Mouse (Mus musculus): ENCODE measurements around the gene Tmem203. TPM values are rescaled to one million over a fixed set of nuclear protein-coding genes. Genes with fewer than 3 reads are reported as not detected.

Tmem203 gene
- polyA plus RNA-seq, 1 experiment: 16.5 TPM

DNA sequence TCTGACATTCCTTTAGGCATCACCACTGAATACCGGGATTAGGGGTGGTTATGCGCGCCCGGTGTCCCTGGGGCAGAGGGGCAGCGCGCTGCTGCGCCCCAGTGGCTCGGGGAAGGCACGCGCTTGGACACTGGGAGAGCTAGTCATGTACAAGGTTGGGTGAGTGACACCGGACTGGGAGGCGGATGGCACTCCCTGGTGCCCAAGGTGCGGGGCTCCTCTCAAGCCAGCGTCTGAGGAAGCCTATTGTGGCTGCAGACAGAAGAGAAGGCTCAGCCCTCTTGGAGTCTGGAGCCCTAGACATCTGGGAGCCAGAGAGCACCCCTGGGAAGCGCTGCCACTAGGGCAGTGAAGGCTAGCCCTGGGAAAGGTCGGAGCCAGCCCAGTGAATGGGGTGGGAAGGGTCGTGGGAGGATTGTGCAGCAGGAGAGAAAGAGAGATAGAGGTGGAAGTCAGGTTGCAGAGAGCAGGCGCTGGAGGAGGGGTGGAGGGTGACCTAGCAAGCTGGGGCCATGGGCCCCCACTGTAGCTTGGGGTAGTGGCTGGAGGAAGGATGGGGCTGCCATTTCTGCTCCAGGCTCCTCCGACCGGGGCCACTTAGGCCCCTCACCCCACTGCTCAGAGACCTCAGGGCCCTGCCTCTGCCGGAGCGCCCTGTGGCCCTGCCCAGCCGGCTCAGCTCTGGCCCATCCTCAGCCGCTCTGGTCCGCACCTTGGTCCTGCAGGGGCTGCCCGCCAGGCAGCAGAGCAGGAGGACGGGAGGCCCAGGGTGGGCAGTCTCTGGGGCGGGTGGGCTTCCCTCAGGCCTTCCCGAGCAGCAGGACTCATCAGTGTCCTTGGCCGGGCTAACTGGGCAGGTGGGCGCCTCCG, 36.2 kb downstream of the Tmem203 start:
- TF ChIP-seq GATA1 (IDR thresholded peaks at IDR 0.05; ENCODE audit: low read length): no peak

GRCm38 (mm10) chr2:25292054-25292544, 36.9 kb downstream of the Tmem203 start:
- TF ChIP-seq GATA1 (IDR thresholded peaks at IDR 0.05; ENCODE audit: low read length): no peak

DNA sequence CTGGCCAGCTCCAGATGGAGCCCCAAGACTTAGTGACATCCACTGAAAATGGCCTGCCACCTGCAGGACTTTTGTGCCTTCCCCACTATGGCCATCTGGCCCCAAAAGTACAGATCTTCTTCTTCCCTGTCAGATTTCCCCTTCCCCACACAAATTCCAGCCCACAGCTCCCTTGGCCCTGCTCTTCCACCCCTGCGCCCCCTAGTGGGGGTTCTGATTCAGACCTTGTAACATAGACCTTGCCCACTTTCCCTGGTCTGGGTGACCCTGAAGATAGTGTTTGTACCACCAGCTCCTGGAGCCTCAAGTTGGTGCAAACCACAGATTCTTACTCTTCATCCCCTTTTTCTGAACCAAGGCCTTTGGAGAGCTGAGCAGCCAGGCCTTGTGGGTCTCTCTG, 37.6 kb downstream of the Tmem203 start:
- no peak for TF ChIP-seq GATA1 (IDR thresholded peaks at IDR 0.05; ENCODE audit: low read length)

DNA sequence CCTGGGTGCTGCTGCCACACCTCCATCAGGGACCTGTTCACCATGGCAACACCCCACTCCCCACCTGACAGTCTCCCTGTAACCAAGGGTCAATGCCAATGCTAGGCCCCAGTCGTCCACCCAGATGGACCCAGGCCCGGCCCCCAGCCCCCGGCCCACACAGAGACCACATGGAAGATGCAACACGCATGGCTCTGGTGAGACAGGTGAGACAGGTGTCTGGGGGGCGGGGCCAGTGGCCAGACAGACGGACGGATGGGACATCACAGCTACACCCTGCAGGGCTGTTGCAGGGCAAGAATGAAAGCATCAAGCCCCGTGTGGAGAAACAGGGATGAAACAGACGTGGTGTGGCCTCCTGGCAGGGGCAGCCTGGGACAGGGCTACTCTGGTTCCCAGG, 38.5 kb downstream of the Tmem203 start:
- no peak for TF ChIP-seq GATA1 (IDR thresholded peaks at IDR 0.05; ENCODE audit: low read length)

DNA sequence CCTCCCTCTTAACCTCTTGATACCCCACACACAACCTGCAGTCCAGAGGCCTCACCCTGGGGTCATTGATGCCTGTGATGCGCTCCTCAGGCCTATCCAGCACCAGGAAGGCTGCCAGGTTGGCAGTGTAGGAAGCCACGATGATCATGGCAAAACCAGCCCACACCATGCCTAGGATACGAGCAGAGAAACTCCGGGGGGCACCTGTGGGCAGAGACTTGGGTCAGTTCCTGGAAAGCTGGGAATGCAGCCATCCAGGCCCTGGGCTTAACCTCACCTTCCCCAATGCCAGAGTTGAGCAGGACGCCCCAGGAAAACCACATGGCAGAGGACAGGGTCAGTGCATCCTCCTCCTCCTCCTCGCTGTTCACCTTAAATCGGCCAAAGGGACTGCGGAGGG, 41.9 kb downstream of the Tmem203 start:
- no peak for TF ChIP-seq GATA1 (IDR thresholded peaks at IDR 0.05; ENCODE audit: low read length)

GRCm38 (mm10) chr2:25298046-25298445, 42.8 kb downstream of the Tmem203 start:
- TF ChIP-seq GATA1 (IDR thresholded peaks at IDR 0.05; ENCODE audit: low read length): no peak

DNA sequence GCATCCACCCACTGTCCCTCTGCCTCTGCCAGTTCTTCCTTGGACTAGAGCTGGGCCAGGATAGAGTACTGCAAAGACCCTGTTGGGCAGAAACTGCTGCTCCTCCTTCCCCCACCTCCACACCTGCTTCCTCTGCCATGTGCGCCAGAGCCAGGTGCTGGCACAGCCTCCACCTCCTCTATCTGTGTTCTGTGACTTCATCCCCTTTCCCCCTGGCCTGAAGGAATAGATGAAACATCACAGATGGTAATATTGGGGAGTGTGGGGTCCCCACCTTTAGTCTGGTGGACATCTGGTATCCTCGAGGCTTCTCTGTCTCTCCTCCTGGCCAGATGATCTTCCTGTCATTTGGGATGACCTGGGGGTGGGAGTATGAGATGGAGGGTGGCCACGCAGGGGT, 48.2 kb downstream of the Tmem203 start:
- no peak for TF ChIP-seq GATA1 (IDR thresholded peaks at IDR 0.05; ENCODE audit: low read length)

- TF ChIP-seq GATA1 (IDR thresholded peaks at IDR 0.05; ENCODE audit: low read length): no peak
Observed at GRCm38 (mm10) chr2:25303931-25304656, 48.9 kb downstream of the Tmem203 start.

- no peak for TF ChIP-seq GATA1 (IDR thresholded peaks at IDR 0.05; ENCODE audit: low read length)
Observed at GRCm38 (mm10) chr2:25304657-25305541, 49.7 kb downstream of the Tmem203 start.

Other genes starting within 250 kb of the Tmem203 start
- gene Nsmf, start 201.1 kb upstream of the Tmem203 start, polyA plus RNA-seq (2012): 51.6 and 56.3 TPM in 2 replicates
- not detected in 2 replicates for gene Entpd8, start 175.1 kb upstream of the Tmem203 start, polyA plus RNA-seq (2012)
- 0.06 and 0.18 TPM in 2 replicates for gene Noxa1, start 160.3 kb upstream of the Tmem203 start, polyA plus RNA-seq (2012)
- gene Nrarp, start 74.7 kb upstream of the Tmem203 start, polyA plus RNA-seq (2012): not detected in 2 replicates
- 9.9 and 11.1 TPM in 2 replicates for gene Tor4a, start 58.6 kb upstream of the Tmem203 start, polyA plus RNA-seq (2012)
- 26.4 and 34.1 TPM in 2 replicates for gene Nelfb, start 44.0 kb upstream of the Tmem203 start, polyA plus RNA-seq (2012)
- not detected in 2 replicates for gene Stpg3, start 40.8 kb upstream of the Tmem203 start, polyA plus RNA-seq (2012)
- gene Fam166a, start 36.7 kb upstream of the Tmem203 start, polyA plus RNA-seq (2012): 0.09 TPM in 1 of 2 replicates, not detected in the other
- 462 and 587 TPM in 2 replicates for gene Tubb4b, start 30.7 kb upstream of the Tmem203 start, polyA plus RNA-seq (2012)
- gene Slc34a3, start 21.1 kb upstream of the Tmem203 start, polyA plus RNA-seq (2012): not detected in 2 replicates
- 0.04 and 0.10 TPM in 2 replicates for gene Rnf224, start 18.7 kb upstream of the Tmem203 start, polyA plus RNA-seq (2012)
- 23.1 and 29.3 TPM in 2 replicates for gene Rnf208, start 13.2 kb upstream of the Tmem203 start, polyA plus RNA-seq (2012)
- not detected in 2 replicates for gene Cysrt1, start 13.0 kb upstream of the Tmem203 start, polyA plus RNA-seq (2012)
- 0.97 and 2.3 TPM in 2 replicates for gene AL732309.1, start 8.6 kb upstream of the Tmem203 start, polyA plus RNA-seq (2012)
- gene Tprn, start 7.2 kb downstream of the Tmem203 start, polyA plus RNA-seq (2012): 56.1 and 69.7 TPM in 2 replicates
- gene Ssna1, start 17.0 kb downstream of the Tmem203 start, polyA plus RNA-seq (2012): 196 and 198 TPM in 2 replicates
- gene Anapc2, start 17.0 kb downstream of the Tmem203 start, polyA plus RNA-seq (2012): 25.4 and 26.3 TPM in 2 replicates
- not detected in 2 replicates for gene Tmem210, start 32.7 kb downstream of the Tmem203 start, polyA plus RNA-seq (2012)
- gene Lrrc26, start 34.5 kb downstream of the Tmem203 start, polyA plus RNA-seq (2012): not detected in 2 replicates
- 0.09 and 0.18 TPM in 2 replicates for gene Grin1, start 63.7 kb downstream of the Tmem203 start, polyA plus RNA-seq (2012)
- gene Man1b1, start 76.9 kb downstream of the Tmem203 start, polyA plus RNA-seq (2012): 18.5 and 26.0 TPM in 2 replicates
- 5.0 and 7.6 TPM in 2 replicates for gene Dpp7, start 100.9 kb downstream of the Tmem203 start, polyA plus RNA-seq (2012)
- 36.3 and 46.3 TPM in 2 replicates for gene Uap1l1, start 110.2 kb downstream of the Tmem203 start, polyA plus RNA-seq (2012)
- gene Sapcd2, start 116.9 kb downstream of the Tmem203 start, polyA plus RNA-seq (2012): 139 and 187 TPM in 2 replicates
- not detected in 2 replicates for gene Entpd2, start 140.4 kb downstream of the Tmem203 start, polyA plus RNA-seq (2012)
- gene Npdc1, start 143.9 kb downstream of the Tmem203 start, polyA plus RNA-seq (2012): not detected in 2 replicates
- gene Fut7, start 167.8 kb downstream of the Tmem203 start, polyA plus RNA-seq (2012): not detected in 2 replicates
- gene Abca2, start 173.3 kb downstream of the Tmem203 start, polyA plus RNA-seq (2012): 9.2 and 9.9 TPM in 2 replicates
- gene Clic3, start 201.4 kb downstream of the Tmem203 start, polyA plus RNA-seq (2012): not detected in 2 replicates
- gene Paxx, start 205.7 kb downstream of the Tmem203 start, polyA plus RNA-seq (2012): 39.7 and 40.3 TPM in 2 replicates
- not detected in 2 replicates for gene Ptgds, start 214.6 kb downstream of the Tmem203 start, polyA plus RNA-seq (2012)
- gene Lcn12, start 238.5 kb downstream of the Tmem203 start, polyA plus RNA-seq (2012): not detected in 2 replicates
- gene Fbxw5, start 245.3 kb downstream of the Tmem203 start, polyA plus RNA-seq (2012): 25.8 and 49.8 TPM in 2 replicates
- gene C8g, start 246.3 kb downstream of the Tmem203 start, polyA plus RNA-seq (2012): 0.08 and 0.18 TPM in 2 replicates

Data from G1E-ER4 (cell line).